Comparison of ENCODE assay signal across 7 mouse cellular contexts in the genomic region with DNA sequence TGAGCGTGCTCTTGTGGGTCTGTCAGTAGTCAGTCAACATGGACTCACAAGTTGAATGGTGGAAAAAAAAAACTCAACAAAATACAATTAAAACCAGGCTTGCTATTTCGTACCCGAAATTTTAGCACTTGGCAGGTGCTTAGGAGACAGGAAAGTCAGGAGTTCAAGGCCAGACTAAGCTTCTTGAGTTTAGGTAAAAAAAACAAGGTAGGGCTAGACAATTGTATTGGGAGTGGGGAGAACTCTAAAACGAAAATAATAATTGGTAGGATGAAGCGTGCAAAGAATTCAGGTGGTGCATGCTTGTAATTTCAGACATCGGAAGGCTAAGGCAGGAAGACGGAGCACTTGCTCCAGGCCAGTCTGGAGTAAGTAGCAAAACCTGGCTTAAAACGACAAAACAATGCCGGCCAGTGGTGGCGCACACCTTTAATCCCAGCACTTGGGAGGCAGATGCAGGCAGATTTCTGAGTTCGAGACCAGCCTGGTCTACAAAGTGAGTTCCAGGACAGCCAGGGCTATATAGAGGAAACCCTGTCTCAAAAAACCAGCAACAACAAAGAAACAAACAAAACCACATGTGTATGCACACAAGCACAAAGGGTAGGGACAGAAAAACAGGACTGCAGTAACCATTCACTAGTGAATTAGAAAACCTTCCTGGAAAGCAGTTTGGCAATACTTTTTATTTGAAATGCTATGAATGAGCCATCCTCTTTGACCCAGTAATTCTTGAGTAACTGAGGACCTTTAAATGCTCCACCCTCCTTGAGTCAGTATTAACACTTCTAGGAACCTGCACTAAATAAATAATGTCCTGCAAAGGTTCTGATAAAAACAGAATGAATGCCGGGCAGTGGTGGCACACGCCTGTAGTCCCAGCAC. TPM values are rescaled to one million over a fixed set of nuclear protein-coding genes. Genes with fewer than 3 reads are reported as not detected.
DNase-seq lines count a peak whose midpoint lies in the region; ATAC-seq and TF ChIP-seq lines count a peak whose summit lies in the region.

No protein-coding gene starts in this region.

- peak overlapping the region; percentile 70 for H3K27ac ChIP-seq in lung, embryonic 15.5 days
- peak overlapping the region; percentile 50 for H3K27ac ChIP-seq in embryonic fibroblast, embryonic 13.5 days (ENCODE audit: insufficient read depth, low read length)
- H3K27ac ChIP-seq in limb, embryonic 12.5 days, result 0 out of 2 replicates have a peak overlapping the region, but pooled peaks have one; percentile 17
- H3K27ac ChIP-seq in small intestine, adult 2 months (ENCODE audit: insufficient read depth, low read depth, low read length), result peak overlapping the region; percentile 43

- intact Hi-C loops in gastrocnemius, postnatal 36 days (cut with DNase I), result loop anchor here (5.0 kb wide), 1 partner anchor 39 kb away; no protein-coding TSS in a partner anchor

- TF ChIP-seq CTCF in embryonic fibroblast, embryonic 13.5 days (IDR thresholded peaks at IDR 0.05; ENCODE audit: borderline replicate concordance, insufficient read depth, low read length), result no peak
- TF ChIP-seq CTCF in small intestine, adult 2 months (IDR thresholded peaks at IDR 0.05; ENCODE audit: extremely low read depth, insufficient read length, insufficient replicate concordance, low read depth, low read length), result no peak

- no peaks in the 10 kb centered on the region for H3K9me3 ChIP-seq in lung, embryonic 15.5 days
- H3K9me3 ChIP-seq in limb, embryonic 12.5 days, result no peaks in the 10 kb centered on the region

- DNase-seq in lung, postnatal 25 days (ENCODE audit: low spot score), result no peak
- no peak for DNase-seq in gastrocnemius, postnatal 36 days
- DNase-seq in cerebellum, postnatal 4 days (ENCODE audit: low spot score in 2 of 2), result no peak

- no peaks in the 10 kb centered on the region for H3K27me3 ChIP-seq in lung, embryonic 15.5 days
- H3K27me3 ChIP-seq in limb, embryonic 12.5 days, result no peaks in the 10 kb centered on the region
- no peaks in the 10 kb centered on the region for H3K27me3 ChIP-seq in small intestine, adult 2 months (ENCODE audit: control insufficient read depth, insufficient read depth, low read length)

- peaks cover 18% of the 10 kb centered on the region for H3K4me1 ChIP-seq in lung, embryonic 15.5 days
- H3K4me1 ChIP-seq in embryonic fibroblast, embryonic 13.5 days (ENCODE audit: control insufficient read depth, insufficient read depth, low read length), result no peaks in the 10 kb centered on the region
- peaks cover 10% of the 10 kb centered on the region for H3K4me1 ChIP-seq in limb, embryonic 12.5 days (replicated peaks)
- H3K4me1 ChIP-seq in small intestine, adult 2 months (ENCODE audit: control insufficient read depth, insufficient read depth, insufficient read length, low read length), result no peaks in the 10 kb centered on the region

- H3K4me3 ChIP-seq in lung, embryonic 15.5 days, result peak overlapping the region; percentile 72
- peak overlapping the region; percentile 29 for H3K4me3 ChIP-seq in embryonic fibroblast, embryonic 13.5 days (ENCODE audit: insufficient read depth, low read length)
- peak overlapping the region; percentile 27 for H3K4me3 ChIP-seq in limb, embryonic 12.5 days (replicated peaks)
- H3K4me3 ChIP-seq in small intestine, adult 2 months (ENCODE audit: low read depth, low read length), result peak overlapping the region; percentile 45

- peak overlapping the region; percentile 16; the same call in 1 of the 2 replicates for H3K9ac ChIP-seq in lung, embryonic 15.5 days
- H3K9ac ChIP-seq in limb, embryonic 12.5 days (replicated peaks), result no peak overlapping the region

- peak overlapping the region; percentile 56 for H3K4me2 ChIP-seq in lung, embryonic 15.5 days
- peak overlapping the region; percentile 51 for H3K4me2 ChIP-seq in limb, embryonic 12.5 days

- ATAC-seq in lung, embryonic 15.5 days (ENCODE audit: borderline replicate concordance, extremely low read depth, low FRiP score, low TSS enrichment), result no peak
- no peak for ATAC-seq in limb, embryonic 12.5 days (ENCODE audit: insufficient number of reproducible peaks, insufficient read depth, low FRiP score, low TSS enrichment, low read depth)

- TF ChIP-seq POLR2A in embryonic fibroblast, embryonic 13.5 days (IDR thresholded peaks at IDR 0.05; ENCODE audit: low read depth, low read length), result no peak
- TF ChIP-seq POLR2A in small intestine, adult 2 months (IDR thresholded peaks at IDR 0.05; ENCODE audit: low read depth, low read length), result no peak

- WGBS in lung, embryonic 15.5 days, result 61% methylated on average over 13 of the region's 13 CpGs
- 64% methylated on average over 13 of the region's 13 CpGs for WGBS in limb, embryonic 12.5 days
- 58% methylated on average over 13 of the region's 13 CpGs for WGBS in small intestine, adult 2 months

- H3K36me3 ChIP-seq in lung, embryonic 15.5 days, result peaks cover 10% of the 10 kb centered on the region
- H3K36me3 ChIP-seq in limb, embryonic 12.5 days, result peaks cover 17% of the 10 kb centered on the region
- H3K36me3 ChIP-seq in small intestine, adult 2 months (ENCODE audit: control insufficient read depth, insufficient read depth, low read length), result peaks cover 8% of the 10 kb centered on the region

RNA-seq across cellular contexts. Expression of a gene that starts 1.0 kb away (rescaled TPM):
- polyA plus RNA-seq in lung, embryonic 15.5 days (2015; fragmentation: Nextera tagmentation; extraction: Ambion mirVana), result 522 and 555 TPM in 2 replicates
- 206 and 212 TPM in 2 replicates for polyA plus RNA-seq in embryonic fibroblast, embryonic 13.5 days (2011; ENCODE audit: insufficient read length, low read depth, missing spikeins)
- 492 and 507 TPM in 2 replicates for polyA plus RNA-seq in limb, embryonic 12.5 days (2016; fragmentation: Nextera tagmentation; extraction: Ambion mirVana)
- polyA plus RNA-seq in small intestine, adult 2 months (2012; rRNA removed), result 732 and 1,031 TPM in 2 replicates
- total RNA-seq in gastrocnemius, postnatal 36 days (2021), result 1,000 to 10,000 TPM; 1,399 to 1,465 TPM

RNA-seq across cellular contexts. Expression of a gene that starts 11.3 kb away (rescaled TPM):
- polyA plus RNA-seq in lung, embryonic 15.5 days (2015; fragmentation: Nextera tagmentation; extraction: Ambion mirVana), result 42.2 and 45.0 TPM in 2 replicates
- polyA plus RNA-seq in embryonic fibroblast, embryonic 13.5 days (2011; ENCODE audit: insufficient read length, low read depth, missing spikeins), result 79.3 and 80.1 TPM in 2 replicates
- 46.0 and 50.9 TPM in 2 replicates for polyA plus RNA-seq in limb, embryonic 12.5 days (2016; fragmentation: Nextera tagmentation; extraction: Ambion mirVana)
- polyA plus RNA-seq in small intestine, adult 2 months (2012; rRNA removed), result 12.1 and 23.0 TPM in 2 replicates
- total RNA-seq in gastrocnemius, postnatal 36 days (2021), result 10 to 100 TPM; 14.5 to 15.4 TPM

RNA-seq across cellular contexts. Expression of a gene that starts 35.3 kb away (rescaled TPM):
- polyA plus RNA-seq in lung, embryonic 15.5 days (2015; fragmentation: Nextera tagmentation; extraction: Ambion mirVana), result 0.13 and 0.24 TPM in 2 replicates
- not detected in 2 replicates for polyA plus RNA-seq in embryonic fibroblast, embryonic 13.5 days (2011; ENCODE audit: insufficient read length, low read depth, missing spikeins)
- polyA plus RNA-seq in limb, embryonic 12.5 days (2016; fragmentation: Nextera tagmentation; extraction: Ambion mirVana), result not detected in 2 replicates
- polyA plus RNA-seq in small intestine, adult 2 months (2012; rRNA removed), result not detected in 2 replicates
- total RNA-seq in gastrocnemius, postnatal 36 days (2021), result not detected

RNA-seq across cellular contexts. Expression of a gene that starts 41.8 kb away (rescaled TPM):
- 91.4 and 94.6 TPM in 2 replicates for polyA plus RNA-seq in lung, embryonic 15.5 days (2015; fragmentation: Nextera tagmentation; extraction: Ambion mirVana)
- polyA plus RNA-seq in embryonic fibroblast, embryonic 13.5 days (2011; ENCODE audit: insufficient read length, low read depth, missing spikeins), result 68.4 and 71.9 TPM in 2 replicates
- 89.8 and 103 TPM in 2 replicates for polyA plus RNA-seq in limb, embryonic 12.5 days (2016; fragmentation: Nextera tagmentation; extraction: Ambion mirVana)
- polyA plus RNA-seq in small intestine, adult 2 months (2012; rRNA removed), result 14.7 and 30.8 TPM in 2 replicates
- 10 to 100 TPM; 26.5 to 30.1 TPM for total RNA-seq in gastrocnemius, postnatal 36 days (2021)

RNA-seq across cellular contexts. Expression of a gene that starts 52.1 kb away (rescaled TPM):
- polyA plus RNA-seq in lung, embryonic 15.5 days (2015; fragmentation: Nextera tagmentation; extraction: Ambion mirVana), result not detected in 2 replicates
- polyA plus RNA-seq in embryonic fibroblast, embryonic 13.5 days (2011; ENCODE audit: insufficient read length, low read depth, missing spikeins), result not detected in 2 replicates
- polyA plus RNA-seq in limb, embryonic 12.5 days (2016; fragmentation: Nextera tagmentation; extraction: Ambion mirVana), result not detected in 2 replicates
- 25.4 and 44.6 TPM in 2 replicates for polyA plus RNA-seq in small intestine, adult 2 months (2012; rRNA removed)
- total RNA-seq in gastrocnemius, postnatal 36 days (2021), result not detected

Comparison
In these comparisons a context has a peak if more than half of its experiments do, and no peak if none do; other contexts are left out.
1. H3K27ac ChIP-seq: peak in every context shown above with its lines; median percentile 70 in lung, embryonic 15.5 days; 50 in embryonic fibroblast, embryonic 13.5 days; 43 in small intestine, adult 2 months; 17 in limb, embryonic 12.5 days.